Mouse (Mus musculus) neural tube, embryonic 15.5 days (tissue): ENCODE results near the gene Acbd6. TPM values are rescaled to one million over a fixed set of nuclear protein-coding genes. Genes with fewer than 3 reads are reported as not detected.
A peak's percentile ranks its signal among the peaks of the same experiment; 100 is the strongest.

Experiments used
- ATAC-seq: fragments of 200-750 bp; cut with Nextera tagmentation; 2 replicates; pipeline ENCODE4 v1.8.0; 2017; ENCODE audit warnings: mild to moderate bottlenecking, moderate TSS enrichment, moderate library complexity; ENCODE audit not compliant: low FRiP score
- H3K27ac ChIP-seq: fragments of 300-500 bp; sonication (generic); replicated peaks from 2 replicates; pipeline ENCODE4 v1.5.1; 2015; ENCODE audit warnings: mild to moderate bottlenecking, inconsistent platforms
- H3K27me3 ChIP-seq: fragments of 300-500 bp; sonication (generic); replicated peaks from 2 replicates; pipeline ENCODE4 v1.6.1; 2015; ENCODE audit warnings: inconsistent platforms
- H3K36me3 ChIP-seq: fragments of 300-500 bp; sonication (generic); 2 replicates; pipeline ENCODE4 v1.6.1; 2015; ENCODE audit warnings: inconsistent platforms
- H3K4me1 ChIP-seq: fragments of 300-500 bp; sonication (generic); 2 replicates; pipeline ENCODE4 v1.6.1; 2015; ENCODE audit warnings: inconsistent platforms
- H3K4me2 ChIP-seq: fragments of 300-500 bp; sonication (generic); 2 replicates; pipeline ENCODE4 v1.6.1; 2015; ENCODE audit warnings: inconsistent platforms, mild to moderate bottlenecking, moderate library complexity
- H3K4me3 ChIP-seq: fragments of 300-500 bp; sonication (generic); replicated peaks from 2 replicates; pipeline ENCODE4 v1.5.1; 2015; ENCODE audit warnings: mild to moderate bottlenecking, inconsistent platforms
- H3K9ac ChIP-seq: fragments of 300-500 bp; sonication (generic); replicated peaks from 2 replicates; pipeline ENCODE4 v1.6.1; 2015; ENCODE audit warnings: mild to moderate bottlenecking, inconsistent platforms
- H3K9me3 ChIP-seq: fragments of 300-500 bp; sonication (generic); replicated peaks from 2 replicates; pipeline ENCODE4 v1.6.1; 2016; ENCODE audit warnings: inconsistent platforms
- WGBS: fragments of 180-500 bp; shearing (Covaris S2); methylation state at CpG from one replicate; pipeline ENCODE4 v1.1.7; 2015; ENCODE audit warnings: mixed read lengths; 5-methylcytosine and 5-hydroxymethylcytosine counted together
- polyA plus RNA-seq: library from polyadenylated mRNA; unstranded; fragments of >200 nt; fragmentation: Nextera tagmentation; extraction: Ambion mirVana; gene quantifications from 2 replicates; pipeline ENCODE4 v1.2.1, GENCODE M21; 2015

Acbd6 gene
- polyA plus RNA-seq, 1 experiment from 2014 or later: 109 TPM

DNA sequence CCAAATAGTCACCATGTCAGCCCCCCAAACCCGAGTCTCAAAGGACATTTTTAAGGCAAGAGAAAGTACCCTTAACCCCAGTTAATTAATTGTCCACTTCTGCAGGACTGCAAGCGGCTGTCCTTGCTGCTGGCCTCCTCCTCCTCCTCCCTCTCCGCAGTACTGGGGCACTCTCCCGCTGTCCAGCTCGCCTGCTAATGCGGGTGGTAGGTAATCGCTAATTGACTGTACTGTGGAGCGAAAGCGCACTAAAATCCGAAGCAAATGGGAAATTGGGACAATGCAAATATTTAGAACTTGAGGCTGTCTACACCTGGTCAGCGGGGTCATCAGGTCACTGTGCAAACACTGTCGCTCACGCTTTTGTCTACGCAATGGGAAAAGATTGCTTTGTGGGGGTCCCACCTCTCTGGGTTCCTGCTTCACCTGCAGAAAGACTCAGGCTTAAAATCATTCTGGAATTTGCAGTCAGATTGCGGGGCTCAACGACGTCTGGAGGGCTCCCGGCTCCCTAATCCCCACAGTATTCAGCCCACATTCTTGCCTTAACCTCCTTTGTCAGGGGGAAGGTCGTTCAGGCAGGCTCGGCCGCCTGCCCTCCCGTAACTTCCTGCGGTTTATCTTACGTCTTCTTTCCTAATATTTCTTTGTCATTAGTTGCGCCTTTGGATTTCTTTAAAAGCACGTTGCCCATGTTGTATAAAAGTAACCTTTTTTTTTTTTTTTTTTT is 178.3 kb downstream of the Acbd6 start:
- Histone ChIP-seq H3K4me3 (no peak overlapping the region), H3K9ac (no peak overlapping the region), H3K4me2 (no peak overlapping the region), H3K27me3 (peaks cover 89% of the 10 kb centered on the region), H3K9me3 (no peaks in the 10 kb centered on the region), H3K27ac (no peak overlapping the region), H3K4me1 (peaks cover 18% of the 10 kb centered on the region), H3K36me3 (no peaks in the 10 kb centered on the region)
- no peak for ATAC-seq
- 1% methylated on average over 26 of the region's 26 CpGs for WGBS

DNA sequence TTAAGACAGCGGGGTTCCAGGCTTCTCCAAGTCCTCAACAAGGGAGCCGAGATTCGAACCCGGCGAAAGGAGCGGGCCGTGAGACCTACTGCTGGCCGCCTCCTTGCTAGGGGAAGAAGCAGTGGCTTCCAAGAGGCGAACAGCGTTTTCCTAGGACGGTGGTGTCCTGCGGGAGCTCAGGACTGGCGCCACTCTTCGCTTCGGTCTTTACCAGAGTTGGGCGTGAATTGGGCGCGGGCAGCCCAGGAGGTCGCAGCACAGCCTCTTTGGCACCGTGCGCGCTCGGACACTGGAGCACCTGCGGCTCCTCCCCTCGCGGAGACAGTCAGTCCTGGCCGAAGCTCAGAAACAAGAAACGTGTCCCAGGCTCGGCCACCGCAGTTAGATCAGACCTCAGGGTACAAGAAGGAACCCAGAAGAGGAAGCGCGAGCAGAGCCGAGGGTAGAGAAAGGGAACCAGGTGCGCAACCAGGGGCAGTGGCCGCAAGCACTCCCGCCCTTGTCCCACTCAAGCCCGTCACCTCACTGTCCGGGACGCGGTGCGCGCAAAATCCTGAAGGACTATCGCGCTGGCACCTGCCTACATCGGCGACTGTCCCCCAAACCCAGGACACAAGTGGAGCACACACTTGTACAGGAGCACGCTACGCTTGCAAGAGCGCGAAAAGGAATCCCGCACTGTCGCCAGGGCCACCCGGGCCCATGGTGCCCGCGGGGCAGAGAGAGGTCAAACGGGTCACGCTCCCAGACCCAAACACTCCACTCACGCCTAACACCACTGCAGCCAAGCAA is 179.3 kb downstream of the Acbd6 start:
- peaks cover 28% of the 10 kb centered on the region for H3K4me1 ChIP-seq
- no peaks in the 10 kb centered on the region for H3K9me3 ChIP-seq
- no peak overlapping the region; the same call in 1 of the 2 replicates for H3K4me2 ChIP-seq
- WGBS: under 1% methylated on average over 58 of the region's 58 CpGs
- H3K36me3 ChIP-seq: no peaks in the 10 kb centered on the region
- peaks cover 88% of the 10 kb centered on the region for H3K27me3 ChIP-seq
- peak overlapping the region; percentile 3; the same call in 1 of the 2 replicates for H3K4me3 ChIP-seq
- no peak for ATAC-seq
- no peak overlapping the region for H3K27ac ChIP-seq
- no peak overlapping the region for H3K9ac ChIP-seq

DNA sequence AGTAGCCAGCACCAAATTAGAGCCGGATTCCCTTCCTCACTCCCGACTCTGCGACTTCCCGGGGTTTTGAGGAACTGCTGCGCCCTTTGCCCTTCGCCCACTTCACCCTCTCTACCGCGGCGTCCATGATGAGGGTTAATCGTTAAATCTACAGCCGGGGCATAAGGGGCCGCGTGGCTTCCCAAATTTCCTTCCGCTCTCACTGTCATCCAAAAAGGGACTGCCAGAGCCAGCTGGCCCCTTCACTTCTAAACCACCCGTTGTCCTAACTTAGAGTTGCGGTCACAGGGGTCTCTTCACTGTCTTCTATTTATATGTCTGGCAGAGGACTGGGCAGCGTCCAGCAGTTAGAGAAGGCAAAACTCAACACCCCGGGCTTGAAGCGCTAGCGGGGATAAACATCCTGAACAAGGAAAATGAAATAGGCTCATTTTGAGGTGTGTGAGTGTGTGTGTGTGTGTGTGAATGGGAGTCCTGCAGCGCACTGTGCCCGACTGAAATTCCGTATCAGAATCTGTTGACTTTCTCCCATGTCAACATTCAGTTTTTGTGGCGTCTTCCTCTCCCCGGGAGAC is 180.0 kb downstream of the Acbd6 start:
- Histone ChIP-seq H3K4me3 (0 out of 2 replicates have a peak overlapping the region, but pooled peaks have one; percentile 3), H3K36me3 (no peaks in the 10 kb centered on the region), H3K27me3 (peaks cover 88% of the 10 kb centered on the region), H3K9me3 (no peaks in the 10 kb centered on the region), H3K27ac (no peak overlapping the region), H3K4me1 (peaks cover 34% of the 10 kb centered on the region), H3K9ac (no peak overlapping the region), H3K4me2 (no peak overlapping the region; the same call in 1 of the 2 replicates)
- no peak for ATAC-seq
- WGBS: 2% methylated on average over 25 of the region's 25 CpGs

Other genes starting within 250 kb of the Acbd6 start
- 42.0 and 46.7 TPM in 2 replicates for gene Xpr1, start 140.7 kb upstream of the Acbd6 start, polyA plus RNA-seq
- 3.5 and 5.0 TPM in 2 replicates for gene Lhx4, start 193.6 kb downstream of the Acbd6 start, polyA plus RNA-seq